Mouse (Mus musculus) limb, embryonic 13.5 days (tissue): ENCODE measurements around the gene Dynll1. TPM values are rescaled to one million over a fixed set of nuclear protein-coding genes. Genes with fewer than 3 reads are reported as not detected.
"Not testable (repeated sequence)": the region's sequence is repeated elsewhere in the genome, so short reads cannot be mapped to it uniquely, and the experiment has no call there.

ENCODE experiments used
- ATAC-seq: fragments of 200-750 bp; cut with Nextera tagmentation; 2 replicates; pipeline ENCODE4 v1.8.0; 2017; ENCODE audit warnings: low read depth, moderate number of reproducible peaks, moderate TSS enrichment; ENCODE audit not compliant: low FRiP score
- H3K27ac ChIP-seq: fragments of 300-500 bp; sonication (generic); 2 replicates; pipeline ENCODE4 v1.5.1; 2015; ENCODE audit warnings: inconsistent platforms, mild to moderate bottlenecking, moderate library complexity
- H3K27me3 ChIP-seq: fragments of 300-500 bp; sonication (generic); 2 replicates; pipeline ENCODE4 v1.6.1; 2015; ENCODE audit warnings: mild to moderate bottlenecking, inconsistent platforms
- H3K36me3 ChIP-seq: fragments of 300-500 bp; sonication (generic); 2 replicates; pipeline ENCODE4 v1.6.1; 2015; ENCODE audit warnings: inconsistent platforms, mild to moderate bottlenecking, moderate library complexity
- H3K4me1 ChIP-seq: fragments of 300-500 bp; sonication (generic); 2 replicates; pipeline ENCODE4 v1.6.1; 2015; ENCODE audit warnings: inconsistent platforms
- H3K4me2 ChIP-seq: fragments of 300-500 bp; sonication (generic); replicated peaks from 2 replicates; pipeline ENCODE4 v1.6.1; 2015; ENCODE audit warnings: inconsistent platforms, mild to moderate bottlenecking, moderate library complexity
- H3K4me3 ChIP-seq: fragments of 300-500 bp; sonication (generic); 2 replicates; pipeline ENCODE4 v1.5.1; 2015; ENCODE audit warnings: moderate library complexity, mild to moderate bottlenecking, inconsistent platforms
- H3K9ac ChIP-seq: fragments of 300-500 bp; sonication (generic); 2 replicates; pipeline ENCODE4 v1.6.1; 2015; ENCODE audit warnings: mild to moderate bottlenecking, inconsistent platforms
- H3K9me3 ChIP-seq: fragments of 300-500 bp; sonication (generic); 2 replicates; pipeline ENCODE4 v1.6.1; 2016; ENCODE audit warnings: inconsistent platforms
- WGBS: fragments of 180-500 bp; shearing (Covaris S2); methylation state at CpG from one replicate; pipeline ENCODE4 v1.1.7; 2015; 5-methylcytosine and 5-hydroxymethylcytosine counted together
- polyA plus RNA-seq: library from polyadenylated mRNA; unstranded; fragments of >200 nt; fragmentation: Nextera tagmentation; extraction: Ambion mirVana; gene quantifications from 2 replicates; pipeline ENCODE4 v1.2.1, GENCODE M21; 2015

Gene Dynll1
- polyA plus RNA-seq, 1 experiment from 2014 or later = 1,838 TPM

DNA sequence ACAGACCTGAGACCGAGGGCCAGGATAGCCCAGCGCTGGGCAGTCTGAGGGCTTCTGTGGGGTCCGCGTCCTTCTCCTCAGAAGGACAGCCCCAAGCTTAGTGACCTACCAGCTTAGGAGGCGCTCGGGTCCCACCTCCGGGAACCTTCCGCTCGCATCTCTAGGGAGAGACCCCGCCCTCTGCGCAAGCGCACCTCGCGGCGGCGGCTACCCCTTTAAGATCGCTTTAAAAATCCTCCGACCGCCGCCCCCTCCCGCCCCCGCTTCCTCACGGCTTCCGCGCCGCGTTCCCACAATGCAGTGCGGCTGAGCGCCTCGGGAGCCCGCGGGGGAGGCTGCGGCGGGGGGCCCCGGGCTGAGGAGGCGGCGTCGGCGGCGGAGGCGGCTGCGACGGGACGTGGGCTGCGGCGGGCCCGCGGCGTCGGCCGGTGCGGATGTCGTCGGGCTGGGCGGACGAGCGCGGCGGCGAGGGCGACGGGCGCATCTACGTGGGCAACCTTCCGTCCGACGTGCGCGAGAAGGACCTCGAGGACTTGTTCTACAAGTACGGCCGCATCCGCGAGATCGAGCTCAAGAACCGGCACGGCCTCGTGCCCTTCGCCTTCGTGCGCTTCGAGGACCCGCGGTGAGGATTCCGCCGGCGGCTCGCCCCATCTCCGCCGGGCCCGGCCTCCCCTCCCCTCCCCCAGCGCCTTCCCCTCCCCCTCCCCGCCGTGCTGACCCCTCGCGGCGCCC, 26.2 kb upstream of the Dynll1 start, which contains the start of gene Srsf9:
Gene Srsf9, plus strand, starts transcription at position 303 of the 735 bp plus-strand sequence.
- peak; percentile 88 for ATAC-seq
- peak within 1 kb of the TSS; percentile 98 for H3K4me3 ChIP-seq
- under 1% methylated on average over 74 of the region's 97 CpGs for WGBS
- H3K27ac ChIP-seq = peak within 1 kb of the TSS; percentile 91
- peak within 1 kb of the TSS; percentile 91 for H3K4me2 ChIP-seq
- peaks cover 23% of the 10 kb centered on the region for H3K36me3 ChIP-seq
- peak within 1 kb of the TSS; percentile 96 for H3K9ac ChIP-seq
- H3K27me3 ChIP-seq = no peaks in the 10 kb centered on the region
- peaks cover 33% of the 10 kb centered on the region for H3K4me1 ChIP-seq
- no peaks in the 10 kb centered on the region for H3K9me3 ChIP-seq

DNA sequence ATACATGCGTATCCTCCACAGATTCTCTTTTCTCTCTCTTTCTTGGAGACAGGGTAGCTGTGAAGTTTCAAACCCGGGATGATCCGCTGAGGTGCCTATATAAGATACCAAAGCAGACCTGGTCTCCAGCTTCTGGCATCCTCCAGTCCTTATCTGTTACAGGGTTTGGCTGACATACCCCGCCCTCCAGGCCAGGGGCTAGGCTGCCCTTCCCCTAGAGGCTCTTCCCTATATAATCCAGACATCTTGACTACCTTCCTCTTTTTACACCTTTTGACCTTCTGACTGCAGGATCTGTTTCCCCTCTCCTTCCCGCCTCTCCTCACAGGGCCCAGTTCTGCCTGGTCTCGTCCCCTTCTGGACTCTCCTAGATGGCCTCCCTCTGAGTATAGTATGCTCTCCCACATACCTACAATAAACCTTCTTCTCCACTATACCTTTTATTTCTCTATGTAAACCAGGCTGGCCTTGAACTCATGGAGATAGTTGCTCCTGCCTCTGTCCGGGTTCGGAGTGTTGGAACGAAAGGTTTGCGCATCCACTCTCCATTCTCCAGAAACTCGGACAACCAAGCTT, 25.5 kb upstream of the Dynll1 start:
- Histone ChIP-seq H3K4me2 (peak overlapping the region; percentile 91), H3K9ac (peak overlapping the region; percentile 96), H3K4me1 (peaks cover 33% of the 10 kb centered on the region), H3K27ac (peak overlapping the region; percentile 91; the same call in 1 of the 2 replicates), H3K27me3 (no peaks in the 10 kb centered on the region), H3K9me3 (no peaks in the 10 kb centered on the region), H3K36me3 (peaks cover 16% of the 10 kb centered on the region), H3K4me3 (peak overlapping the region; percentile 98)
- peak; percentile 9; the same call in 1 of the 2 replicates for ATAC-seq
- 26% methylated on average over 11 of the region's 11 CpGs for WGBS

DNA sequence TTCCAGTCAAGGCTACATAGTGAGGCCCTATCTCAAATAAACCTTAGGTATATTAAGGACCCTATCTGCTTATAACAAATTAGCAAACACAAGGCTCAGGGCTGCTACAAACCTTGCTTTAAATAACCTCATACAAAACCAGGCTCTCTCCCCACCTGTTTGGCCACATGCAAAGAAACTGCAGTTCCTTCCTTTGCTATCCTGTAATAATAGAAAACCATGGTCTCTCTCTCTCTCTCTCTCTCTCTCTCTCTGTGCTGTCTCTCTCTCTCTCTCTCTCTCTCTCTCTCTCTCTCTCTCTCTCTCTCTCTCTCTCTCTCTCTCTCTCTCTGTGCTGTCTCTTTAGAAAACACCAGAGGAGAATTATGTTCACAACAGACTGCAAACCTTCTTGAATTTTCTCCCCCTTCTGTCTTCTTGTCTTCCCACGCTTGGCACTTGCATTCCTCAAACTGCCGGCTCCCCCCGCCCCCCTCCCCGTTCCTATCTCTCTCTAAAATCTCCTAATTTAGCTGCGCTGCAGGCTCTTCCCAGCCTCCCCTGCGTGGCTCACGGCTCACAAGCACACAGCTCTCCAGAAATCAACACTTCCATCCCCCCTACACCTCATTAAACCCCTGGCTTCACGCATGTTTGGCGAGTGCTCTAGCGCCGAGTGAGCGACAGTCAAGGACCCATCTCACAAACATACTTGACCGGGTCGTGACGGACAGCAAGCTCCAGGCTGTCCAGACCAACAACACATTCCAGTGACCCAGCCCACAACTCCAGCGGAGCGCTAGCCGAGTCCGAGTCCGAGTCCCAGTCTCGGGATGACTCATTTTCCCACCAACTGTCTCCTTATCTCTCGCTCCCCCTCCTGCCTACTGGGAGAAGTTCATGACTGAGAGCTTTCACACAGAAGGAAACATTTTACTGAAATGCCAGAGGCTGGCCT, 18.5 kb upstream of the Dynll1 start:
- Histone ChIP-seq H3K9me3 (no peaks in the 10 kb centered on the region), H3K9ac (peak overlapping the region; percentile 62), H3K4me3 (peak overlapping the region; percentile 43), H3K27me3 (no peaks in the 10 kb centered on the region), H3K36me3 (no peaks in the 10 kb centered on the region), H3K27ac (peak overlapping the region; percentile 67), H3K4me2 (peak overlapping the region; percentile 75), H3K4me1 (peaks cover 37% of the 10 kb centered on the region)
- peak; percentile 52 for ATAC-seq
- WGBS = under 1% methylated on average over 22 of the region's 22 CpGs

DNA sequence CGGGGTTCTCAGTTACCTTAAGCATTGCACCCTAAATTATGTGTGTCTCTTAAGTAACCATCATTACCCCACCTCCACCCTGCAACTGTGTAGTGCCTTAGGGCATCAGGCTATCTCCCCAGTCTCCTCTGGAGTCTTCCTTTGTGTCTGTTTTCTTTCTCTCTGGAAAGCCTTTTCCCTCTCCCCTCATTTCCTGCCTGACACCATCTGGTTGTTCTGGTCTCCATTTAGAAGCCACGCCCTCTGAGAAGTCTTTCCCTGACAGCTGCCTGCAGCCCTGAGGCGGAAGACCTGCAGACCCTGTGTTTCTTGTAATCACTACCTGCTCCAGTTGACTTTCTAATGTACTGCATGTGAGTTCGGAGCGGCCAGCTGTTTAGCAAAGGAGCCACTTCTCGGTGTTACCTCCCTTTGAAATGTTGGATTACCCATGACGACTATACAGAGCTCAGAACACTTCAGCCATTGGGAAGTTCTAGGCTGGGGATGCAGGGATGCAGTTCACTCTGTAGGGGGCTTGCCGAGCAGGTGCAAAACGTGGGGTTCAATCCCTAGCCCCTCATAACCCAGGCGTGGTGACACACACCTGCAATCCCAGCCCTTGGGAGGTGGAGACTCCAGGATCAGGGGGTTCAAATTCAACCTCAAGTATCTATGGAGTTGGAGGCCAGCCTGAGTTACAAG, 17.0 kb upstream of the Dynll1 start:
- Histone ChIP-seq H3K4me2 (peak overlapping the region; percentile 48), H3K4me3 (peak overlapping the region; percentile 3; the same call in 1 of the 2 replicates), H3K36me3 (no peaks in the 10 kb centered on the region), H3K9me3 (no peaks in the 10 kb centered on the region), H3K27me3 (no peaks in the 10 kb centered on the region), H3K27ac (peak overlapping the region; percentile 90), H3K9ac (no peak overlapping the region), H3K4me1 (peaks cover 49% of the 10 kb centered on the region)
- WGBS = 2% methylated on average over 10 of the region's 10 CpGs
- ATAC-seq = peak; percentile 63

DNA sequence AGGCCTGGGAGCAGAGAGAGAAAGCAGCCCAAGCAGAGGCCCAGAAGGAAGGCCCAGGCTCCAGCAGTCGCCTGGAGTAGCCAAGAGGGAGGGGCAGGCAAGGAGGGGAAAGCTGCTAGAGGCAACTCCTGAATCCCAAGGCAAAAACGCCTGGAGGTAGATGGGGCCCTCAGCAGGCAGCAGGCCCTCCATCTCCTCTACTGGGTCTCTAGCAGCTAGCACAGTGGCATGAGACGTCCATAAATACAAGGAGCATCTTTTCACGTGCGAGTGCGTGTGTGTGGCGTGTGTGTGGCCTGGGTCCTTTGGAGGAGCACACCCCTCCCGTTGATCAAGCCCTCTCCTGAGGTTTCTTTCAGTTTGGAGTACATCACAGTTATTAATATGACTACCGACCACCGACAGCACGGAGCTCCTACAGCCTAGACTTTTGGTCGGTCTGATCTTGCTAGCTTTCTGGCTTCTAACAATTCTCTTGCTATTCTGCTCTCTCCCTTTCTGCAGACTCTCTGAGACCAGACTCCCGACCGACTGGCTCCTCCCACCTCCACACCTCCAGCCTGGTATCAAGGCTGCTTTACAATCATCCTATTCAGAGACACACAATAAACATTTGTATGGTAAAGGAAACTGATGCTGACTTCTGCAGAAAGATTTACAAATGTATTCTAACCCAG, 16.3 kb upstream of the Dynll1 start:
- peak; percentile 49 for ATAC-seq
- no peaks in the 10 kb centered on the region for H3K36me3 ChIP-seq
- peak overlapping the region; percentile 48 for H3K4me2 ChIP-seq
- peak overlapping the region; percentile 53 for H3K9ac ChIP-seq
- no peaks in the 10 kb centered on the region for H3K27me3 ChIP-seq
- peaks cover 50% of the 10 kb centered on the region for H3K4me1 ChIP-seq
- WGBS = 6% methylated on average over 14 of the region's 14 CpGs
- no peak overlapping the region for H3K4me3 ChIP-seq
- peak overlapping the region; percentile 90 for H3K27ac ChIP-seq
- H3K9me3 ChIP-seq = no peaks in the 10 kb centered on the region

DNA sequence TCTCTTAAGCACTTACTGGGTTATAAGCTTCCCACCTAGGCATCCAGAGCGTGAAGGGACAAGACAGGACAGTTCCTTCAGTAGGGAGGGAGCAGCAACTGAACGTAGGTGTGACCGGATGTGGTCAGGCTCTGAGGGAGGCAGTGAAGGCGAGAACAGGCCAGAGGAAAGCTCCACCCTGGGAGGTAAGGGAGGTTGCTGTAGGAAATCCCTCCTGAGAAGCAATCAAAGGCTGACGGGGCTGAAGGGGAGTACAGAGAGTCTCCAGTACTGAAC, 12.8 kb upstream of the Dynll1 start:
- 33% methylated on average over 5 of the region's 5 CpGs for WGBS
- ATAC-seq = no peak
- H3K9me3 ChIP-seq = no peaks in the 10 kb centered on the region
- no peak overlapping the region for H3K4me3 ChIP-seq
- no peaks in the 10 kb centered on the region for H3K36me3 ChIP-seq
- peak overlapping the region; percentile 10; the same call in 1 of the 2 replicates for H3K9ac ChIP-seq
- no peak overlapping the region for H3K4me2 ChIP-seq
- H3K27ac ChIP-seq = 0 out of 2 replicates have a peak overlapping the region, but pooled peaks have one; percentile 3
- no peaks in the 10 kb centered on the region for H3K27me3 ChIP-seq
- H3K4me1 ChIP-seq = peaks cover 37% of the 10 kb centered on the region

DNA sequence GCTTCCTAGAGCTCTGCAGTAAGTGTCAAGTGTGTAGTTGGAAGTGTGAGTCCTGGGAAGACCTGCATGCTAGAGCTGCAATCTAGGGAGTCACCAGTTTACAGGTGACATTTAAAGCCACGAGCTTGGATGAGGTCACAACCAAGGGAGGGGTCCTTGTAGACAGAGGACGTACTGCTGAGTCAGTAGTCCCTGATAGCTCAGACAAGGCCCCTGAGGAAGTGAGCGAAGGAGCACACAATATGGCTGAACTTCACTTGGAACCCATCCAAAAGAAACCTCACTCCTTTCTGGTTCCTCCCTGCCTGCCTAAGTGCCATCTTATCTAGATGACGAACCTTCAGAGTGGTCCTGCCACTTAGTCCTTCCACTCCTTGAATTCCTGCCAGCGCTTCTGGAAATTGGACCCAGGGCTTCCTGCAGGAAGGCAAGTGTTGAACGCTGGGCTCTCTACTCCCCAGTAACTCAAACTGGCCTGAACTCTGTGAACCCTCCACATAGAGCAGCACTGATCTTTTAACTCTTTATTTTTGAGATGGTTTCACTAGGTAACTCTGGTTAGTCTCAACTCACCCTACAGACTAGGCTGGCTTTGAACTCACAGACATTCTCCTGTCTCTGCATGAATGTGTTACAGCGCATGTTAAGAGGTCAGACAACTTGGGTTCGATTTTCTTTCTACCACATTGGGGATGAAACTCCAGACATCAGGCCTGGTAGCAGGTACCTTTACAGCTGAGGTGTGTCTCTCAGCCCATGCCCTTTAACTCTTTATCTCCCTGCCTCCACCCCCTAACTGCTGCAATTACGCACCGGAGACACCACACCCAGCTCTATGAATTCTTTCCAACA, 12.2 kb upstream of the Dynll1 start:
- Histone ChIP-seq H3K9me3 (no peaks in the 10 kb centered on the region), H3K4me1 (peaks cover 31% of the 10 kb centered on the region), H3K27me3 (no peaks in the 10 kb centered on the region), H3K9ac (peak overlapping the region; percentile 10; the same call in 1 of the 2 replicates), H3K4me3 (no peak overlapping the region), H3K4me2 (no peak overlapping the region), H3K27ac (no peak overlapping the region), H3K36me3 (no peaks in the 10 kb centered on the region)
- no peak for ATAC-seq
- 70% methylated on average over 10 of the region's 10 CpGs for WGBS

DNA sequence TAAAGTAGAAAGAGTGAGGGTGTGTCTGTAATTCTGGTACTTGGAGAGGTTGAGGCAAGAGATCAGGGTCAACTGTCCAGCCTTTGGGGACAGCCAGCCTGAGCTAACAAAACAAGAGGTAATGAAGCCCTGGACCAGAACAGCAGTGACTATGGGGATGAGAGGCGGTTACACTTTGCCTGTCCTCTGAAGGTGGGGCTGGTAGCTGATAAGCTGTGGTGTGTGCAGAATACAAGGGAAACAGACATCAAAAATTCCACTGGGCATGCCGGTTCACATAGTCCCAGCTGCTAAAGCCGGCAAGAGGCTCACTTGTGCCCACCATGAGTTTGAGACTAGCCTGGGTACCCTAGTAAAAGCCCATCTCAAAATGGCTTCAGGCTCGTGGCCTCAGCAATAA, 11.6 kb upstream of the Dynll1 start:
- no peak overlapping the region for H3K27ac ChIP-seq

DNA sequence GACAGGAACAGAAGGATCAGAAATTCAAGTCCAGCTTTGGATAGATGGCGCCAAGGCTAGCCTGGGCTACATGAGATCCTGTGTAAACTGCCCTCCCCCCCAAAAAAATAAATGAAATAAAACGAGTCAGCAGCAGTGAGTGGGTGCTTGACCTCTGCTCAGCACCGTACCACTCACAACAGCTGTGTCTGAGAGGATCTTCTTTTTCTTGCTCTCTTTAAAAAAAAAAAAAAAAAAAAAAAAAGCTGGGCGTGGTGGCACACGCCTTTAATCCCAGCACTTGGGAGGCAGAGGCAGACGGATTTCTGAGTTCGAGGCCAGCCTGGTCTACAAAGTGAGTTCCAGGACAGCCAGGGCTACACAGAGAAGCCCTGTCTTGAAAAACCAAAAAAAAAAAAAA, 1.4 kb upstream of the Dynll1 start:
- not testable (repeated sequence) for H3K27ac ChIP-seq, H3K9me3 ChIP-seq, H3K9ac ChIP-seq, H3K4me3 ChIP-seq, ATAC-seq, H3K27me3 ChIP-seq
- H3K36me3 ChIP-seq = peaks cover 20% of the 10 kb centered on the region
- 89% methylated on average over 7 of the region's 7 CpGs for WGBS
- H3K4me2 ChIP-seq = 0 out of 2 replicates have a peak overlapping the region, but pooled peaks have one; percentile 66
- peaks cover 24% of the 10 kb centered on the region for H3K4me1 ChIP-seq

More for the DNA sequence above, 11.6 kb upstream of the Dynll1 start:
- 81% methylated on average over 4 of the region's 4 CpGs for WGBS
- Histone ChIP-seq H3K4me1 (peaks cover 24% of the 10 kb centered on the region), H3K9ac (no peak overlapping the region), H3K9me3 (no peaks in the 10 kb centered on the region), H3K4me2 (no peak overlapping the region), H3K27me3 (no peaks in the 10 kb centered on the region), H3K4me3 (no peak overlapping the region), H3K36me3 (no peaks in the 10 kb centered on the region)
- ATAC-seq = no peak

DNA sequence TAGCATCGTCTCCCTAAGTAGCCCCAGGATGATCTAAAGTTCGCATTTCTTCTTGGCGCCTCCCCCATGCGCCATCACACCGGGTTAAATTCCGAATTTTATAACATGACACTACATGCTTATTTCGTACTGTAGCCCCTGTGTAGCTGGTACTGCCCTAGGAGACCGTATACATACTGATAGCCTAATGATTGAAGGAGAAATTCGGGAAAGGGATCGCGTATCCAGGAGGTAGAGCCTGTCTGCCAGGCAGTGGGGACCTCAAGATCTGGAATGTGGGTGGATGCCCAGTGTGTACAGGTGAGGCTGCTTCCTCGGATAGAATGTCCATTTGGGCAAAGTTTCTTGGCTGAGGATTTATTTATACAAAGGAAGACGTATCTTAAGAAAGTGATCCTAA, 816 bp upstream of the Dynll1 start:
- no peak for ATAC-seq
- peaks cover 24% of the 10 kb centered on the region for H3K4me1 ChIP-seq
- no peaks in the 10 kb centered on the region for H3K27me3 ChIP-seq
- peak overlapping the region; percentile 71 for H3K4me3 ChIP-seq
- peak overlapping the region; percentile 29; the same call in 1 of the 2 replicates for H3K27ac ChIP-seq
- H3K9ac ChIP-seq = peak overlapping the region; percentile 57
- H3K4me2 ChIP-seq = peak overlapping the region; percentile 66
- peaks cover 25% of the 10 kb centered on the region for H3K36me3 ChIP-seq
- 20% methylated on average over 13 of the region's 13 CpGs for WGBS
- H3K9me3 ChIP-seq = no peaks in the 10 kb centered on the region
